Comparison of ENCODE assay signal across 28 mouse cellular contexts in genomic region chr3:99823256-99823655, GRCm38 (mm10).
DNase-seq lines count a peak whose midpoint lies in the region; ATAC-seq and TF ChIP-seq lines count a peak whose summit lies in the region.
"Had no signal": no experiment of that assay in that cellular context is flagged by ENCODE, and none has a peak within 500 bp of the region (broad histone marks: within the 10 kb centered on the region; RNA-seq: fewer than 3 reads in every experiment).

No protein-coding gene starts in this region.

- TF ChIP-seq CTCF in lung, postnatal 0 days (IDR thresholded peaks at IDR 0.05): no peak

- peak; percentile 56 to 66 for DNase-seq in heart, adult 18-20 months
- DNase-seq in heart, postnatal 25 days (ENCODE audit: low spot score): no peak
- peak; percentile 65 to 76 for DNase-seq in gastrocnemius, adult 8-10 months (ENCODE audit: low spot score in 2 of 2)
- DNase-seq in gastrocnemius, postnatal 36 days: peak; percentile 28 to 36
- peak; percentile 90 for DNase-seq in skeletal muscle tissue, adult 2 months (ENCODE audit: low read depth, low spot score)
- no peak for DNase-seq in lung, postnatal 0 days (ENCODE audit: low spot score)
- DNase-seq: adrenal gland, postnatal 10 days; cerebellum, adult 8-10 months; cerebellum, postnatal 25 days; kidney, adult 11 months; kidney, postnatal 14 days; liver, embryonic 13.5 days; lung, adult 18-20 months; lung, postnatal 10 days; midbrain, embryonic 14.5 days; retina, postnatal 1 day; right cerebral cortex, postnatal 14 days; spleen, adult 18-20 months; thymus, postnatal 14 days had no signal

- TF ChIP-seq EP300 in lung, postnatal 0 days (IDR thresholded peaks at IDR 0.05): no peak

- H3K9me3 ChIP-seq in lung, postnatal 0 days (ENCODE audit: low read length): no peaks in the 10 kb centered on the region
- H3K9me3 ChIP-seq in hindbrain, embryonic 12.5 days (replicated peaks): no peaks in the 10 kb centered on the region
- H3K9me3 ChIP-seq: heart, embryonic 15.5 days; hindbrain, embryonic 15.5 days; limb, embryonic 15.5 days had no signal

- no peak overlapping the region for H3K27ac ChIP-seq in lung, postnatal 0 days (ENCODE audit: low read length)
- H3K27ac ChIP-seq in hindbrain, embryonic 12.5 days: no peak overlapping the region
- H3K27ac ChIP-seq: heart, embryonic 15.5 days; hindbrain, embryonic 15.5 days; left cerebral cortex, adult 2 months; limb, embryonic 15.5 days; liver, embryonic 13.5 days; macrophage had no signal

- no peak overlapping the region for H3K4me3 ChIP-seq in lung, postnatal 0 days (ENCODE audit: low read depth, low read length)
- no peak overlapping the region for H3K4me3 ChIP-seq in hindbrain, embryonic 12.5 days
- H3K4me3 ChIP-seq: heart, embryonic 15.5 days; hindbrain, embryonic 15.5 days; left cerebral cortex, adult 2 months; limb, embryonic 15.5 days; liver, embryonic 13.5 days had no signal

- no peak overlapping the region for H3K4me2 ChIP-seq in lung, postnatal 0 days (replicated peaks; ENCODE audit: low read depth, low read length)
- H3K4me2 ChIP-seq in hindbrain, embryonic 12.5 days (replicated peaks): no peak overlapping the region
- H3K4me2 ChIP-seq: heart, embryonic 15.5 days; hindbrain, embryonic 15.5 days; limb, embryonic 15.5 days; liver, embryonic 13.5 days had no signal

- no peak overlapping the region for H3K9ac ChIP-seq in lung, postnatal 0 days (replicated peaks; ENCODE audit: low read depth)
- H3K9ac ChIP-seq in hindbrain, embryonic 12.5 days: no peak overlapping the region
- H3K9ac ChIP-seq: heart, embryonic 15.5 days; hindbrain, embryonic 15.5 days; limb, embryonic 15.5 days; liver, embryonic 13.5 days had no signal

- 80% methylated on average over 3 of the region's 3 CpGs for WGBS in lung, postnatal 0 days
- WGBS in hindbrain, embryonic 12.5 days: 76% methylated on average over 3 of the region's 3 CpGs

- no peaks in the 10 kb centered on the region for H3K36me3 ChIP-seq in lung, postnatal 0 days (ENCODE audit: insufficient read depth, low read length)
- H3K36me3 ChIP-seq in hindbrain, embryonic 12.5 days: no peaks in the 10 kb centered on the region
- H3K36me3 ChIP-seq: heart, embryonic 15.5 days; hindbrain, embryonic 15.5 days; limb, embryonic 15.5 days; liver, embryonic 13.5 days had no signal

- no peaks in the 10 kb centered on the region for H3K4me1 ChIP-seq in lung, postnatal 0 days (ENCODE audit: insufficient read depth, low read depth, low read length)
- peaks cover 1% of the 10 kb centered on the region for H3K4me1 ChIP-seq in hindbrain, embryonic 12.5 days
- H3K4me1 ChIP-seq: liver, embryonic 13.5 days had no signal

- intact Hi-C loops in heart, postnatal 25 days (cut with DNase I): loop anchor here (5.0 kb wide), 1 partner anchor 571 kb away; no protein-coding TSS in a partner anchor
- intact Hi-C loops in gastrocnemius, postnatal 36 days (cut with DNase I): loop anchor here (5.0 kb wide), 2 partner anchors 86 to 566 kb away; no protein-coding TSS in a partner anchor

- no peak for ATAC-seq in lung, postnatal 0 days
- no peak for ATAC-seq in hindbrain, embryonic 12.5 days (ENCODE audit: low FRiP score)
- ATAC-seq: forebrain, embryonic 14.5 days; inflammation-experienced regulatory T-cells, adult 6 months; Patski had no signal

- H3K27me3 ChIP-seq in lung, postnatal 0 days (replicated peaks; ENCODE audit: insufficient read depth, low read length): no peaks in the 10 kb centered on the region
- H3K27me3 ChIP-seq in hindbrain, embryonic 12.5 days: no peaks in the 10 kb centered on the region
- H3K27me3 ChIP-seq: heart, embryonic 15.5 days; hindbrain, embryonic 15.5 days; limb, embryonic 15.5 days; liver, embryonic 13.5 days; Patski had no signal

Comparison
In these comparisons a context has a peak if more than half of its experiments do, and no peak if none do; other contexts are left out.
1. DNase-seq: peak in heart, adult 18-20 months (2 of 2), gastrocnemius, adult 8-10 months (2 of 2), gastrocnemius, postnatal 36 days (2 of 2) and skeletal muscle tissue, adult 2 months (single experiment); none in heart, postnatal 25 days (single experiment) and lung, postnatal 0 days (single experiment).